Mouse (Mus musculus) lung, embryonic 15.5 days (tissue): ENCODE data around the gene BC048562. TPM values are rescaled to one million over a fixed set of nuclear protein-coding genes. Genes with fewer than 3 reads are reported as not detected.
A peak's percentile ranks its signal among the peaks of the same experiment; 100 is the strongest.

Source experiments
- ATAC-seq: fragments of 200-750 bp; cut with Nextera tagmentation; 2 replicates; pipeline ENCODE4 v1.8.0; 2017; ENCODE audit warnings: moderate number of reproducible peaks, borderline replicate concordance; ENCODE audit not compliant: low FRiP score, low TSS enrichment; ENCODE audit errors: extremely low read depth
- H3K27ac ChIP-seq: fragments of 300-500 bp; sonication (generic); 2 replicates; pipeline ENCODE4 v1.5.1; 2015; ENCODE audit warnings: moderate library complexity, mild to moderate bottlenecking, inconsistent platforms
- H3K27me3 ChIP-seq: fragments of 300-500 bp; sonication (generic); 2 replicates; pipeline ENCODE4 v1.6.1; 2015; ENCODE audit warnings: inconsistent platforms
- H3K36me3 ChIP-seq: fragments of 300-500 bp; sonication (generic); 2 replicates; pipeline ENCODE4 v1.6.1; 2015; ENCODE audit warnings: inconsistent platforms
- H3K4me1 ChIP-seq: fragments of 300-500 bp; sonication (generic); 2 replicates; pipeline ENCODE4 v1.6.1; 2015; ENCODE audit warnings: inconsistent platforms
- H3K4me2 ChIP-seq: fragments of 300-500 bp; sonication (generic); 2 replicates; pipeline ENCODE4 v1.6.1; 2015; ENCODE audit warnings: inconsistent platforms, mild to moderate bottlenecking, moderate library complexity
- H3K4me3 ChIP-seq: fragments of 300-500 bp; sonication (generic); 2 replicates; pipeline ENCODE4 v1.5.1; 2015; ENCODE audit warnings: mild to moderate bottlenecking, inconsistent platforms
- H3K9ac ChIP-seq: fragments of 300-500 bp; sonication (generic); 2 replicates; pipeline ENCODE4 v1.6.1; 2015; ENCODE audit warnings: inconsistent platforms
- H3K9me3 ChIP-seq: fragments of 300-500 bp; sonication (generic); 2 replicates; pipeline ENCODE4 v1.6.1; 2016; ENCODE audit warnings: inconsistent platforms
- WGBS: fragments of 180-500 bp; shearing (Covaris S2); methylation state at CpG from one replicate; pipeline ENCODE4 v1.1.7; 2015; 5-methylcytosine and 5-hydroxymethylcytosine counted together
- polyA plus RNA-seq: library from polyadenylated mRNA; unstranded; fragments of >200 nt; fragmentation: Nextera tagmentation; extraction: Ambion mirVana; gene quantifications from 2 replicates; pipeline ENCODE4 v1.2.1, GENCODE M21; 2015

The BC048562 gene
- polyA plus RNA-seq, 1 experiment from 2014 or later: not detected

- Histone ChIP-seq H3K9ac (no peak overlapping the region), H3K4me1 (peaks cover 21% of the 10 kb centered on the region), H3K36me3 (peaks cover 40% of the 10 kb centered on the region), H3K27ac (peak overlapping the region; percentile 99), H3K4me2 (peak overlapping the region; percentile 74), H3K27me3 (no peaks in the 10 kb centered on the region), H3K4me3 (peak overlapping the region; percentile 90; the same call in 1 of the 2 replicates), H3K9me3 (no peaks in the 10 kb centered on the region)
- peak; percentile 62 for ATAC-seq
- WGBS: 40% methylated on average over 10 of the region's 10 CpGs
These were observed 25.9 kb downstream of the BC048562 start for GRCm38 (mm10) chr9:108462192-108462591.

- Histone ChIP-seq H3K4me1 (peaks cover 21% of the 10 kb centered on the region), H3K27ac (no peak overlapping the region), H3K36me3 (peaks cover 40% of the 10 kb centered on the region), H3K4me3 (no peak overlapping the region), H3K4me2 (no peak overlapping the region), H3K9ac (no peak overlapping the region), H3K27me3 (no peaks in the 10 kb centered on the region), H3K9me3 (no peaks in the 10 kb centered on the region)
- WGBS: 89% methylated on average over 9 of the region's 9 CpGs
- no peak for ATAC-seq
These were observed 27.4 kb downstream of the BC048562 start for GRCm38 (mm10) chr9:108463713-108464112.

GRCm38 (mm10) chr9:108466219-108466618 is 29.9 kb downstream of the BC048562 start:
- no peak overlapping the region for H3K4me3 ChIP-seq
- H3K9ac ChIP-seq: no peak overlapping the region
- peaks cover 40% of the 10 kb centered on the region for H3K36me3 ChIP-seq
- H3K27me3 ChIP-seq: no peaks in the 10 kb centered on the region
- H3K27ac ChIP-seq: no peak overlapping the region
- H3K9me3 ChIP-seq: no peaks in the 10 kb centered on the region
- no peak overlapping the region for H3K4me2 ChIP-seq
- H3K4me1 ChIP-seq: peaks cover 16% of the 10 kb centered on the region
- 88% methylated on average over 2 of the region's 2 CpGs for WGBS
- no peak for ATAC-seq

GRCm38 (mm10) chr9:108469430-108469829 is 33.1 kb downstream of the BC048562 start:
- H3K9ac ChIP-seq: no peak overlapping the region
- no peaks in the 10 kb centered on the region for H3K4me1 ChIP-seq
- WGBS: 40% methylated on average over 5 of the region's 5 CpGs
- no peaks in the 10 kb centered on the region for H3K27me3 ChIP-seq
- H3K4me2 ChIP-seq: no peak overlapping the region
- H3K4me3 ChIP-seq: no peak overlapping the region
- H3K36me3 ChIP-seq: peaks cover 23% of the 10 kb centered on the region
- no peak overlapping the region for H3K27ac ChIP-seq
- no peak for ATAC-seq
- no peaks in the 10 kb centered on the region for H3K9me3 ChIP-seq

GRCm38 (mm10) chr9:108469845-108470244 is 33.6 kb downstream of the BC048562 start:
- Histone ChIP-seq H3K36me3 (peaks cover 21% of the 10 kb centered on the region), H3K4me1 (no peaks in the 10 kb centered on the region), H3K27me3 (no peaks in the 10 kb centered on the region), H3K27ac (no peak overlapping the region), H3K9me3 (no peaks in the 10 kb centered on the region), H3K4me2 (no peak overlapping the region), H3K4me3 (no peak overlapping the region), H3K9ac (no peak overlapping the region)
- 45% methylated on average over 4 of the region's 4 CpGs for WGBS
- peak; percentile 41; the same call in 1 of the 2 replicates for ATAC-seq

- Histone ChIP-seq H3K4me1 (peaks cover 11% of the 10 kb centered on the region), H3K4me3 (no peak overlapping the region), H3K4me2 (no peak overlapping the region), H3K36me3 (no peaks in the 10 kb centered on the region), H3K27me3 (no peaks in the 10 kb centered on the region), H3K27ac (no peak overlapping the region), H3K9ac (no peak overlapping the region), H3K9me3 (no peaks in the 10 kb centered on the region)
- ATAC-seq: no peak
- 69% methylated on average over 1 of the region's 1 CpGs for WGBS
These were observed 38.2 kb downstream of the BC048562 start for GRCm38 (mm10) chr9:108474528-108474927.

GRCm38 (mm10) chr9:108478638-108479156 is 42.4 kb downstream of the BC048562 start:
- ATAC-seq: peak; percentile 86
- Histone ChIP-seq H3K9me3 (no peaks in the 10 kb centered on the region), H3K27ac (peak overlapping the region; percentile 95), H3K4me2 (peak overlapping the region; percentile 86), H3K9ac (peak overlapping the region; percentile 39), H3K27me3 (no peaks in the 10 kb centered on the region), H3K36me3 (peaks cover 24% of the 10 kb centered on the region), H3K4me1 (peaks cover 22% of the 10 kb centered on the region), H3K4me3 (peak overlapping the region; percentile 43)
- WGBS: under 1% methylated on average over 20 of the region's 20 CpGs

GRCm38 (mm10) chr9:108479241-108479640 is 43.0 kb downstream of the BC048562 start:
- peak overlapping the region; percentile 43 for H3K4me3 ChIP-seq
- ATAC-seq: 0 out of 2 replicates have a peak, but pooled peaks have one; percentile 2
- 32% methylated on average over 11 of the region's 11 CpGs for WGBS
- H3K4me1 ChIP-seq: peaks cover 22% of the 10 kb centered on the region
- H3K9me3 ChIP-seq: no peaks in the 10 kb centered on the region
- H3K27ac ChIP-seq: peak overlapping the region; percentile 95
- H3K9ac ChIP-seq: no peak overlapping the region
- no peaks in the 10 kb centered on the region for H3K27me3 ChIP-seq
- H3K36me3 ChIP-seq: peaks cover 30% of the 10 kb centered on the region
- peak overlapping the region; percentile 86 for H3K4me2 ChIP-seq

GRCm38 (mm10) chr9:108479721-108480351 is 43.6 kb downstream of the BC048562 start, which contains the start of gene Lamb2:
Gene Lamb2 (plus strand): TSS chr9:108479736.
- Histone ChIP-seq H3K27ac (peak within 1 kb of the TSS; percentile 95), H3K36me3 (peaks cover 35% of the 10 kb centered on the region), H3K27me3 (no peaks in the 10 kb centered on the region), H3K4me3 (peak within 1 kb of the TSS; percentile 59), H3K9me3 (no peaks in the 10 kb centered on the region), H3K4me1 (peaks cover 22% of the 10 kb centered on the region), H3K9ac (peak within 1 kb of the TSS; percentile 65), H3K4me2 (peak within 1 kb of the TSS; percentile 86)
- 4% methylated on average over 10 of the region's 10 CpGs for WGBS
- peak; percentile 60 for ATAC-seq

GRCm38 (mm10) chr9:108480813-108481519 is 44.7 kb downstream of the BC048562 start:
- no peak for ATAC-seq
- Histone ChIP-seq H3K27ac (no peak overlapping the region), H3K9ac (peak overlapping the region; percentile 65; the same call in 1 of the 2 replicates), H3K4me1 (peaks cover 22% of the 10 kb centered on the region), H3K36me3 (peaks cover 46% of the 10 kb centered on the region), H3K4me3 (peak overlapping the region; percentile 59), H3K4me2 (peak overlapping the region; percentile 86), H3K27me3 (no peaks in the 10 kb centered on the region), H3K9me3 (no peaks in the 10 kb centered on the region)
- 88% methylated on average over 28 of the region's 28 CpGs for WGBS

- H3K4me1 ChIP-seq: peaks cover 22% of the 10 kb centered on the region
- no peak overlapping the region for H3K4me2 ChIP-seq
- no peak overlapping the region for H3K4me3 ChIP-seq
- WGBS: 84% methylated on average over 19 of the region's 19 CpGs
- no peak overlapping the region for H3K27ac ChIP-seq
- H3K9ac ChIP-seq: no peak overlapping the region
- no peaks in the 10 kb centered on the region for H3K9me3 ChIP-seq
- no peaks in the 10 kb centered on the region for H3K27me3 ChIP-seq
- no peak for ATAC-seq
- peaks cover 53% of the 10 kb centered on the region for H3K36me3 ChIP-seq
These were observed 45.4 kb downstream of the BC048562 start for GRCm38 (mm10) chr9:108481520-108482210.
